Mouse (Mus musculus): ENCODE results near the gene Mtmr11.
A peak's percentile ranks its signal among the peaks of the same experiment; 100 is the strongest.

Mtmr11 gene

GRCm38 (mm10) chr3:96161869-96162840, at the start of gene Mtmr11:
Gene Mtmr11 (plus strand): TSS chr3:96162004.
- no peak for DNase-seq (ENCODE audit: low spot score in 2 of 2)

GRCm38 (mm10) chr3:96113251-96113650, 48.6 kb upstream of the Mtmr11 start:
- no peak for DNase-seq (ENCODE audit: low spot score in 2 of 2)

GRCm38 (mm10) chr3:96118142-96118541, 43.7 kb upstream of the Mtmr11 start:
- no peak for DNase-seq (ENCODE audit: low spot score in 2 of 2)

GRCm38 (mm10) chr3:96118702-96119101, 43.1 kb upstream of the Mtmr11 start:
- no peak for DNase-seq (ENCODE audit: low spot score in 2 of 2)

GRCm38 (mm10) chr3:96124235-96124634, 37.6 kb upstream of the Mtmr11 start:
- DNase-seq (ENCODE audit: low spot score in 2 of 2) = no peak

GRCm38 (mm10) chr3:96128128-96128527, 33.7 kb upstream of the Mtmr11 start:
- no peak for DNase-seq (ENCODE audit: low spot score in 2 of 2)

- DNase-seq (ENCODE audit: low spot score in 2 of 2) = no peak
Measured at GRCm38 (mm10) chr3:96132478-96132877, 29.3 kb upstream of the Mtmr11 start.

GRCm38 (mm10) chr3:96133327-96133905, 28.4 kb upstream of the Mtmr11 start:
- DNase-seq (ENCODE audit: low spot score in 2 of 2) = no peak

GRCm38 (mm10) chr3:96135011-96135410, 26.8 kb upstream of the Mtmr11 start:
- no peak for DNase-seq (ENCODE audit: low spot score in 2 of 2)

- peak; percentile 47 to 61 for DNase-seq (ENCODE audit: low spot score in 2 of 2)
Measured at GRCm38 (mm10) chr3:96147950-96148349, 13.9 kb upstream of the Mtmr11 start.

- DNase-seq (ENCODE audit: low spot score in 2 of 2) = no peak
Measured at GRCm38 (mm10) chr3:96151836-96152235, 10.0 kb upstream of the Mtmr11 start.

- no peak for DNase-seq (ENCODE audit: low spot score in 2 of 2)
Measured at GRCm38 (mm10) chr3:96152611-96153010, 9.2 kb upstream of the Mtmr11 start.

GRCm38 (mm10) chr3:96155501-96155900, 6.3 kb upstream of the Mtmr11 start:
- DNase-seq (ENCODE audit: low spot score in 2 of 2) = no peak

- DNase-seq (ENCODE audit: low spot score in 2 of 2) = no peak
Measured at GRCm38 (mm10) chr3:96159820-96160219, 2.0 kb upstream of the Mtmr11 start.

- no peak for DNase-seq (ENCODE audit: low spot score in 2 of 2)
Measured at GRCm38 (mm10) chr3:96160222-96160802, 1.5 kb upstream of the Mtmr11 start.

- no peak for DNase-seq (ENCODE audit: low spot score in 2 of 2)
Measured at GRCm38 (mm10) chr3:96160803-96161516, 844 bp upstream of the Mtmr11 start.

GRCm38 (mm10) chr3:96163040-96163439, 1.2 kb downstream of the Mtmr11 start:
- DNase-seq (ENCODE audit: low spot score in 2 of 2) = no peak

- DNase-seq (ENCODE audit: low spot score in 2 of 2) = no peak
Measured at GRCm38 (mm10) chr3:96168466-96169158, 6.8 kb downstream of the Mtmr11 start.

- no peak for DNase-seq (ENCODE audit: low spot score in 2 of 2)
Measured at GRCm38 (mm10) chr3:96170276-96170675, 8.5 kb downstream of the Mtmr11 start.

- no peak for DNase-seq (ENCODE audit: low spot score in 2 of 2)
Measured at GRCm38 (mm10) chr3:96170976-96171545, 9.3 kb downstream of the Mtmr11 start.

GRCm38 (mm10) chr3:96171583-96172196, 9.9 kb downstream of the Mtmr11 start:
- DNase-seq (ENCODE audit: low spot score in 2 of 2) = no peak
